Mouse (Mus musculus) kidney, adult 9 months (tissue): ENCODE data around the gene Ugt1a5.

Experiments used
- DNase-seq: peaks from one replicate; pipeline ENCODE4 v3.0.0; 2022

Ugt1a5 gene

GRCm38 (mm10) chr1:88264237-88264868 lies 98.5 kb downstream of the Ugt1a5 start:
- no peak for DNase-seq

- no peak for DNase-seq
These were observed 99.0 kb downstream of the Ugt1a5 start for GRCm38 (mm10) chr1:88264869-88265240.

DNA sequence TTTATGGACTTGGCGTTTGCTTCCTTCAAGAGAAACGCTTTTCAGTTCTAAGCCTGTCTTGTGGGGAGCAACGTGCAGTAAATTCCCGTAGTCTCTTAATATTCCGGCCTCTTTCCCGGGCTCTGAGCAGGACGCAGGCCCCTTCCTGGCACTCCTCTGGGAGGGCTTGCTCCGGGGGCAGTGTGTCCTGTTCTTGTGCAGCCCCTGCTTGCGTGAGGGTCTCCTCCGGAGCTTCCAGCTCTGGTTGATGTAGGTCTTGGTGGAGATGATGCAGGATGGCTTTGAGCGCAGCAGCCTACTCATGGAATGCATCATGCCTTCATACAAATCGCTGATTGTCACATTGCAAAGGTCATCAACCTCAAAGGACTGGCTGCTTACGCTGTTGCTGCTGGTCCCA lies 100.3 kb downstream of the Ugt1a5 start:
- DNase-seq = no peak

- DNase-seq = no peak
These were observed 101.7 kb downstream of the Ugt1a5 start for GRCm38 (mm10) chr1:88267489-88267888.

GRCm38 (mm10) chr1:88268070-88268469 lies 102.3 kb downstream of the Ugt1a5 start:
- no peak for DNase-seq
